In genomic region chr9:122232912-122233311, GRCm38 (mm10) we compare ENCODE assay signal across 13 mouse cellular contexts.
DNase-seq lines count a peak whose midpoint lies in the region; ATAC-seq lines count a peak whose summit lies in the region.
"Had no signal": no experiment of that assay in that cellular context is flagged by ENCODE, and none has a peak within 500 bp of the region (broad histone marks: within the 10 kb centered on the region; RNA-seq: fewer than 3 reads in every experiment).

No protein-coding gene starts in this region.

- DNase-seq in CD4-positive helper T cell, adult 2 months (ENCODE audit: low read depth, low spot score), result peak; percentile 77
- DNase-seq in thymus, postnatal 25 days, result peak; percentile 68
- no peak for DNase-seq in frontal cortex, postnatal 25 days (ENCODE audit: low spot score in 2 of 2)
- no peak for DNase-seq in retina, postnatal 1 day
- DNase-seq in urinary bladder, postnatal 10 days (ENCODE audit: low spot score), result no peak
- DNase-seq: cerebellum, adult 8-10 months; heart, postnatal 14 days; lung, embryonic 14.5 days; lung, postnatal 4 days had no signal

- peak; percentile 79 for ATAC-seq in CD4-positive, CD25-positive, alpha-beta regulatory T cell, adult 4 months
- ATAC-seq in megakaryocyte progenitor cell, adult 5-6 weeks (replicated peaks; ENCODE audit: poor library complexity), result peak; percentile 57
- ATAC-seq: forebrain, embryonic 14.5 days; liver, embryonic 12.5 days had no signal

Comparison
In these comparisons a context has a peak if more than half of its experiments do, and no peak if none do; other contexts are left out.
1. DNase-seq: peak in CD4-positive helper T cell, adult 2 months (single experiment) and thymus, postnatal 25 days (single experiment); none in frontal cortex, postnatal 25 days (0 of 2), retina, postnatal 1 day (single experiment) and urinary bladder, postnatal 10 days (single experiment).